Comparison of ENCODE assay signal across 10 mouse cellular contexts in genomic region chr8:34573007-34573881, GRCm38 (mm10).
A peak's percentile ranks its signal among the peaks of the same experiment; 100 is the strongest.
DNase-seq lines count a peak whose midpoint lies in the region; ATAC-seq lines count a peak whose summit lies in the region.
"Had no signal": no experiment of that assay in that cellular context is flagged by ENCODE, and none has a peak within 500 bp of the region (broad histone marks: within the 10 kb centered on the region; RNA-seq: fewer than 3 reads in every experiment).

No protein-coding gene starts in this region.

- H3K9ac ChIP-seq in neural tube, embryonic 15.5 days (replicated peaks), result no peak overlapping the region
- H3K9ac ChIP-seq in embryonic facial prominence, embryonic 11.5 days (replicated peaks; ENCODE audit: low read length), result no peak overlapping the region
- no peak overlapping the region for H3K9ac ChIP-seq in limb, embryonic 13.5 days
- H3K9ac ChIP-seq in stomach, embryonic 15.5 days, result no peak overlapping the region

- WGBS in neural tube, embryonic 15.5 days, result 63% methylated on average over 9 of the region's 9 CpGs
- 51% methylated on average over 9 of the region's 9 CpGs for WGBS in embryonic facial prominence, embryonic 11.5 days
- 37% methylated on average over 9 of the region's 9 CpGs for WGBS in limb, embryonic 13.5 days
- 41% methylated on average over 9 of the region's 9 CpGs for WGBS in stomach, embryonic 15.5 days
- WGBS in midbrain, embryonic 10.5 days, result 80% methylated on average over 9 of the region's 9 CpGs

- peak; percentile 42 for DNase-seq in neural tube, embryonic 10.5 days (ENCODE audit: extremely low spot score, low spot score)
- peak; percentile 3 for DNase-seq in embryonic facial prominence, embryonic 11.5 days (ENCODE audit: low spot score)
- DNase-seq in frontal cortex, postnatal 25 days (ENCODE audit: low spot score in 2 of 2), result no peak
- DNase-seq in midbrain, embryonic 10.5 days (ENCODE audit: low spot score), result no peak
- DNase-seq: right cerebral cortex, postnatal 4 days had no signal

- no peaks in the 10 kb centered on the region for H3K27me3 ChIP-seq in neural tube, embryonic 15.5 days (replicated peaks)
- H3K27me3 ChIP-seq in embryonic facial prominence, embryonic 11.5 days (ENCODE audit: control insufficient read depth, insufficient read depth, low read length), result no peaks in the 10 kb centered on the region
- no peaks in the 10 kb centered on the region for H3K27me3 ChIP-seq in limb, embryonic 13.5 days
- H3K27me3 ChIP-seq in stomach, embryonic 15.5 days (replicated peaks), result no peaks in the 10 kb centered on the region
- no peaks in the 10 kb centered on the region for H3K27me3 ChIP-seq in midbrain, embryonic 10.5 days (ENCODE audit: low read depth, poor library complexity, severe bottlenecking)

- H3K27ac ChIP-seq in neural tube, embryonic 15.5 days (replicated peaks), result no peak overlapping the region
- no peak overlapping the region for H3K27ac ChIP-seq in embryonic facial prominence, embryonic 11.5 days (replicated peaks; ENCODE audit: low read depth, low read length)
- peak overlapping the region; percentile 28; the same call in 1 of the 2 replicates for H3K27ac ChIP-seq in limb, embryonic 13.5 days
- H3K27ac ChIP-seq in stomach, embryonic 15.5 days, result peak overlapping the region; percentile 76
- no peak overlapping the region for H3K27ac ChIP-seq in midbrain, embryonic 10.5 days (replicated peaks)

- no peak overlapping the region for H3K4me2 ChIP-seq in neural tube, embryonic 15.5 days
- no peak overlapping the region for H3K4me2 ChIP-seq in embryonic facial prominence, embryonic 11.5 days (ENCODE audit: low read depth, low read length)
- no peak overlapping the region for H3K4me2 ChIP-seq in limb, embryonic 13.5 days (replicated peaks)
- no peak overlapping the region for H3K4me2 ChIP-seq in stomach, embryonic 15.5 days

- no peaks in the 10 kb centered on the region for H3K9me3 ChIP-seq in neural tube, embryonic 15.5 days (replicated peaks)
- H3K9me3 ChIP-seq in embryonic facial prominence, embryonic 11.5 days (replicated peaks; ENCODE audit: control insufficient read depth, low read length), result no peaks in the 10 kb centered on the region
- no peaks in the 10 kb centered on the region for H3K9me3 ChIP-seq in limb, embryonic 13.5 days
- H3K9me3 ChIP-seq in stomach, embryonic 15.5 days, result no peaks in the 10 kb centered on the region
- no peaks in the 10 kb centered on the region for H3K9me3 ChIP-seq in midbrain, embryonic 10.5 days (replicated peaks)

- no peaks in the 10 kb centered on the region for H3K36me3 ChIP-seq in neural tube, embryonic 15.5 days
- H3K36me3 ChIP-seq in embryonic facial prominence, embryonic 11.5 days (replicated peaks; ENCODE audit: control insufficient read depth, insufficient read depth, low read depth, low read length), result no peaks in the 10 kb centered on the region
- H3K36me3 ChIP-seq in limb, embryonic 13.5 days, result no peaks in the 10 kb centered on the region
- no peaks in the 10 kb centered on the region for H3K36me3 ChIP-seq in stomach, embryonic 15.5 days
- H3K36me3 ChIP-seq in midbrain, embryonic 10.5 days, result no peaks in the 10 kb centered on the region
- H3K36me3 ChIP-seq: G1E had no signal

- no peak overlapping the region for H3K4me3 ChIP-seq in neural tube, embryonic 15.5 days (replicated peaks)
- H3K4me3 ChIP-seq in embryonic facial prominence, embryonic 11.5 days (ENCODE audit: low read depth, low read length), result no peak overlapping the region
- no peak overlapping the region for H3K4me3 ChIP-seq in limb, embryonic 13.5 days
- no peak overlapping the region for H3K4me3 ChIP-seq in stomach, embryonic 15.5 days (replicated peaks)
- H3K4me3 ChIP-seq in midbrain, embryonic 10.5 days, result no peak overlapping the region

- H3K4me1 ChIP-seq in neural tube, embryonic 15.5 days, result no peaks in the 10 kb centered on the region
- no peaks in the 10 kb centered on the region for H3K4me1 ChIP-seq in embryonic facial prominence, embryonic 11.5 days (ENCODE audit: control insufficient read depth, insufficient read depth, low read length)
- peaks cover 21% of the 10 kb centered on the region for H3K4me1 ChIP-seq in limb, embryonic 13.5 days
- peaks cover 13% of the 10 kb centered on the region for H3K4me1 ChIP-seq in stomach, embryonic 15.5 days
- peaks cover 12% of the 10 kb centered on the region for H3K4me1 ChIP-seq in midbrain, embryonic 10.5 days

- ATAC-seq in neural tube, embryonic 15.5 days (ENCODE audit: low FRiP score), result no peak
- ATAC-seq in embryonic facial prominence, embryonic 11.5 days (replicated peaks; ENCODE audit: insufficient number of reproducible peaks, low FRiP score, low TSS enrichment, low read depth), result no peak
- ATAC-seq in limb, embryonic 13.5 days (ENCODE audit: low FRiP score, low read depth), result no peak; the same call in 1 of the 2 replicates
- ATAC-seq in stomach, embryonic 15.5 days (ENCODE audit: insufficient read depth, low FRiP score, low read depth), result peak; percentile 76; the same call in 1 of the 2 replicates
- ATAC-seq in inflammation-experienced regulatory T-cells, adult 6 months, result no peak

Comparison
In these comparisons a context has a peak if more than half of its experiments do, and no peak if none do; other contexts are left out.
1. DNase-seq: peak in neural tube, embryonic 10.5 days (single experiment) and embryonic facial prominence, embryonic 11.5 days (single experiment); none in frontal cortex, postnatal 25 days (0 of 2) and midbrain, embryonic 10.5 days (single experiment).
2. H3K27ac ChIP-seq: peak in limb, embryonic 13.5 days (single experiment) and stomach, embryonic 15.5 days (single experiment); none in neural tube, embryonic 15.5 days (single experiment), embryonic facial prominence, embryonic 11.5 days (single experiment) and midbrain, embryonic 10.5 days (single experiment).